Mouse (Mus musculus): Measurements from ENCODE around the gene Hbb-bh2. TPM values are rescaled to one million over a fixed set of nuclear protein-coding genes. Genes with fewer than 3 reads are reported as not detected.
"Not testable (repeated sequence)": the region's sequence is repeated elsewhere in the genome, so short reads cannot be mapped to it uniquely, and the experiment has no call there.

Hbb-bh2 gene
- polyA plus RNA-seq, 1 experiment from 2014 or later: 0.29 TPM

GRCm38 (mm10) chr7:103809801-103810155 lies 30.5 kb downstream of the Hbb-bh2 start:
- Histone ChIP-seq H3K9me3 (no peaks in the 10 kb centered on the region), H3K4me3 (no peak overlapping the region), H3K36me3 (replicated peaks) (no peaks in the 10 kb centered on the region), H3K4me1 (no peaks in the 10 kb centered on the region), H3K27me3 (replicated peaks; ENCODE audit: low read depth, poor library complexity, severe bottlenecking) (no peaks in the 10 kb centered on the region), H3K27ac (replicated peaks) (no peak overlapping the region)
- no peak for DNase-seq (ENCODE audit: low spot score)
- WGBS: 71% methylated on average over 1 of the region's 1 CpGs

- H3K36me3 ChIP-seq (replicated peaks): no peaks in the 10 kb centered on the region
- no peak overlapping the region for H3K27ac ChIP-seq (replicated peaks)
- no peaks in the 10 kb centered on the region for H3K4me1 ChIP-seq
- WGBS: 79% methylated on average over 5 of the region's 5 CpGs
- H3K9me3 ChIP-seq: no peaks in the 10 kb centered on the region
- no peak overlapping the region for H3K4me3 ChIP-seq
- no peak for DNase-seq (ENCODE audit: low spot score)
- no peaks in the 10 kb centered on the region for H3K27me3 ChIP-seq (replicated peaks; ENCODE audit: low read depth, poor library complexity, severe bottlenecking)
Measured at GRCm38 (mm10) chr7:103808971-103809800, 31.1 kb downstream of the Hbb-bh2 start.

- 73% methylated on average over 2 of the region's 2 CpGs for WGBS
- H3K27me3 ChIP-seq (replicated peaks; ENCODE audit: low read depth, poor library complexity, severe bottlenecking); DNase-seq (ENCODE audit: low spot score); H3K4me1 ChIP-seq; H3K4me3 ChIP-seq; H3K27ac ChIP-seq (replicated peaks); H3K36me3 ChIP-seq (replicated peaks); H3K9me3 ChIP-seq: not testable (repeated sequence)
Measured at GRCm38 (mm10) chr7:103808120-103808519, 32.2 kb downstream of the Hbb-bh2 start.

- H3K4me3 ChIP-seq: no peak overlapping the region
- no peaks in the 10 kb centered on the region for H3K9me3 ChIP-seq
- WGBS: 68% methylated on average over 1 of the region's 1 CpGs
- H3K36me3 ChIP-seq (replicated peaks): no peaks in the 10 kb centered on the region
- H3K4me1 ChIP-seq: no peaks in the 10 kb centered on the region
- peak; percentile 18 for DNase-seq (ENCODE audit: low spot score)
- no peak overlapping the region for H3K27ac ChIP-seq (replicated peaks)
- no peaks in the 10 kb centered on the region for H3K27me3 ChIP-seq (replicated peaks; ENCODE audit: low read depth, poor library complexity, severe bottlenecking)
Measured at GRCm38 (mm10) chr7:103806856-103807255, 33.5 kb downstream of the Hbb-bh2 start.

- no peak for DNase-seq (ENCODE audit: low spot score)
- 27% methylated on average over 4 of the region's 4 CpGs for WGBS
- no peaks in the 10 kb centered on the region for H3K9me3 ChIP-seq
Measured at GRCm38 (mm10) chr7:103792669-103793388, 47.5 kb downstream of the Hbb-bh2 start.

GRCm38 (mm10) chr7:103791721-103792120 lies 48.6 kb downstream of the Hbb-bh2 start, which contains the start of gene Olfr67:
Olfr67 (minus strand) TSS chr7:103791821.
- 82% methylated on average over 3 of the region's 3 CpGs for WGBS
- DNase-seq (ENCODE audit: low spot score): no peak
- no peaks in the 10 kb centered on the region for H3K36me3 ChIP-seq (replicated peaks)
- H3K27me3 ChIP-seq (replicated peaks; ENCODE audit: low read depth, poor library complexity, severe bottlenecking): no peaks in the 10 kb centered on the region
- H3K9me3 ChIP-seq: no peaks in the 10 kb centered on the region
- H3K4me3 ChIP-seq: no peak within 1 kb of the TSS
- no peak within 1 kb of the TSS for H3K27ac ChIP-seq (replicated peaks)
- H3K4me1 ChIP-seq: no peaks in the 10 kb centered on the region

More at GRCm38 (mm10) chr7:103792669-103793388, 47.5 kb downstream of the Hbb-bh2 start:
- H3K4me1 ChIP-seq: no peaks in the 10 kb centered on the region
- H3K36me3 ChIP-seq (replicated peaks): no peaks in the 10 kb centered on the region
- H3K4me3 ChIP-seq: no peak overlapping the region
- no peaks in the 10 kb centered on the region for H3K27me3 ChIP-seq (replicated peaks; ENCODE audit: low read depth, poor library complexity, severe bottlenecking)
- H3K27ac ChIP-seq (replicated peaks): no peak overlapping the region

Other genes starting within 250 kb of the Hbb-bh2 start
- not detected in 2 replicates for gene Olfr619, start 239.9 kb downstream of the Hbb-bh2 start, polyA plus RNA-seq (2016; fragmentation: Nextera tagmentation; extraction: Ambion mirVana)
- not detected in 2 replicates for gene Olfr620, start 228.0 kb downstream of the Hbb-bh2 start, polyA plus RNA-seq (2016; fragmentation: Nextera tagmentation; extraction: Ambion mirVana)
- not detected in 2 replicates for gene Olfr622, start 197.8 kb downstream of the Hbb-bh2 start, polyA plus RNA-seq (2016; fragmentation: Nextera tagmentation; extraction: Ambion mirVana)
- gene Olfr623, start 176.8 kb downstream of the Hbb-bh2 start, polyA plus RNA-seq (2016; fragmentation: Nextera tagmentation; extraction: Ambion mirVana): not detected in 2 replicates
- 0.04 and 0.05 TPM in 2 replicates for gene Olfr624, start 169.3 kb downstream of the Hbb-bh2 start, polyA plus RNA-seq (2016; fragmentation: Nextera tagmentation; extraction: Ambion mirVana)
- gene Olfr625-ps1, start 157.8 kb downstream of the Hbb-bh2 start, polyA plus RNA-seq (2016; fragmentation: Nextera tagmentation; extraction: Ambion mirVana): not detected in 2 replicates
- gene Olfr243, start 125.8 kb downstream of the Hbb-bh2 start, polyA plus RNA-seq (2016; fragmentation: Nextera tagmentation; extraction: Ambion mirVana): not detected in 2 replicates
- not detected in 2 replicates for gene Olfr628, start 110.1 kb downstream of the Hbb-bh2 start, polyA plus RNA-seq (2016; fragmentation: Nextera tagmentation; extraction: Ambion mirVana)
- not detected in 2 replicates for gene Olfr629, start 95.6 kb downstream of the Hbb-bh2 start, polyA plus RNA-seq (2016; fragmentation: Nextera tagmentation; extraction: Ambion mirVana)
- not detected in 2 replicates for gene Olfr630, start 83.2 kb downstream of the Hbb-bh2 start, polyA plus RNA-seq (2016; fragmentation: Nextera tagmentation; extraction: Ambion mirVana)
- not detected in 2 replicates for gene Olfr69, start 68.9 kb downstream of the Hbb-bh2 start, polyA plus RNA-seq (2016; fragmentation: Nextera tagmentation; extraction: Ambion mirVana)
- not detected in 2 replicates for gene Olfr68, start 60.8 kb downstream of the Hbb-bh2 start, polyA plus RNA-seq (2016; fragmentation: Nextera tagmentation; extraction: Ambion mirVana)
- not detected in 2 replicates for gene Olfr67, start 48.7 kb downstream of the Hbb-bh2 start, polyA plus RNA-seq (2016; fragmentation: Nextera tagmentation; extraction: Ambion mirVana)
- gene Hbb-bt, start 26.5 kb downstream of the Hbb-bh2 start, polyA plus RNA-seq (2016; fragmentation: Nextera tagmentation; extraction: Ambion mirVana): 142 and 287 TPM in 2 replicates
- 53.2 and 94.1 TPM in 2 replicates for gene Hbb-bs, start 12.4 kb downstream of the Hbb-bh2 start, polyA plus RNA-seq (2016; fragmentation: Nextera tagmentation; extraction: Ambion mirVana)
- 2,995 and 3,161 TPM in 2 replicates for gene Hbb-bh1, start 2.6 kb upstream of the Hbb-bh2 start, polyA plus RNA-seq (2016; fragmentation: Nextera tagmentation; extraction: Ambion mirVana)
- 6,247 and 7,270 TPM in 2 replicates for gene Hbb-y, start 12.7 kb upstream of the Hbb-bh2 start, polyA plus RNA-seq (2016; fragmentation: Nextera tagmentation; extraction: Ambion mirVana)
- gene Olfr66, start 45.7 kb upstream of the Hbb-bh2 start, polyA plus RNA-seq (2016; fragmentation: Nextera tagmentation; extraction: Ambion mirVana): not detected in 2 replicates
- not detected in 2 replicates for gene Olfr64, start 54.0 kb upstream of the Hbb-bh2 start, polyA plus RNA-seq (2016; fragmentation: Nextera tagmentation; extraction: Ambion mirVana)
- gene Olfr65, start 63.0 kb upstream of the Hbb-bh2 start, polyA plus RNA-seq (2016; fragmentation: Nextera tagmentation; extraction: Ambion mirVana): not detected in 2 replicates
- not detected in 2 replicates for gene Olfr631, start 88.3 kb upstream of the Hbb-bh2 start, polyA plus RNA-seq (2016; fragmentation: Nextera tagmentation; extraction: Ambion mirVana)
- not detected in 2 replicates for gene Olfr632, start 93.8 kb upstream of the Hbb-bh2 start, polyA plus RNA-seq (2016; fragmentation: Nextera tagmentation; extraction: Ambion mirVana)
- gene Olfr633, start 103.9 kb upstream of the Hbb-bh2 start, polyA plus RNA-seq (2016; fragmentation: Nextera tagmentation; extraction: Ambion mirVana): 0.05 TPM in 1 of 2 replicates, not detected in the other
- 0.02 TPM in 1 of 2 replicates, not detected in the other for gene Olfr635, start 130.6 kb upstream of the Hbb-bh2 start, polyA plus RNA-seq (2016; fragmentation: Nextera tagmentation; extraction: Ambion mirVana)
- not detected in 2 replicates for gene Olfr638, start 158.2 kb upstream of the Hbb-bh2 start, polyA plus RNA-seq (2016; fragmentation: Nextera tagmentation; extraction: Ambion mirVana)
- gene Olfr639, start 176.8 kb upstream of the Hbb-bh2 start, polyA plus RNA-seq (2016; fragmentation: Nextera tagmentation; extraction: Ambion mirVana): 0.02 TPM in 1 of 2 replicates, not detected in the other
- gene Olfr640, start 185.1 kb upstream of the Hbb-bh2 start, polyA plus RNA-seq (2016; fragmentation: Nextera tagmentation; extraction: Ambion mirVana): not detected in 2 replicates
- not detected in 2 replicates for gene Olfr641, start 194.9 kb upstream of the Hbb-bh2 start, polyA plus RNA-seq (2016; fragmentation: Nextera tagmentation; extraction: Ambion mirVana)
- not detected in 2 replicates for gene Olfr642, start 212.1 kb upstream of the Hbb-bh2 start, polyA plus RNA-seq (2016; fragmentation: Nextera tagmentation; extraction: Ambion mirVana)
- not detected in 2 replicates for gene 4930516K23Rik, start 220.9 kb upstream of the Hbb-bh2 start, polyA plus RNA-seq (2016; fragmentation: Nextera tagmentation; extraction: Ambion mirVana)
- gene Olfr644, start 231.3 kb upstream of the Hbb-bh2 start, polyA plus RNA-seq (2016; fragmentation: Nextera tagmentation; extraction: Ambion mirVana): not detected in 2 replicates
- gene Olfr645, start 244.9 kb upstream of the Hbb-bh2 start, polyA plus RNA-seq (2016; fragmentation: Nextera tagmentation; extraction: Ambion mirVana): not detected in 2 replicates

Measured in embryonic facial prominence, embryonic 10.5 days (tissue).